Mouse (Mus musculus) left cerebral cortex, adult 11 months (tissue): ENCODE results near the gene Zmiz1.

Experiments used
- DNase-seq: peaks from one replicate; pipeline ENCODE4 v3.0.0; 2022; ENCODE audit warnings: low spot score

Zmiz1 gene

GRCm38 (mm10) chr14:25456666-25457433, 2.1 kb upstream of the Zmiz1 start:
- no peak for DNase-seq

- peak; percentile 86 for DNase-seq
Measured at GRCm38 (mm10) chr14:25457434-25457957, 1.5 kb upstream of the Zmiz1 start.

DNA sequence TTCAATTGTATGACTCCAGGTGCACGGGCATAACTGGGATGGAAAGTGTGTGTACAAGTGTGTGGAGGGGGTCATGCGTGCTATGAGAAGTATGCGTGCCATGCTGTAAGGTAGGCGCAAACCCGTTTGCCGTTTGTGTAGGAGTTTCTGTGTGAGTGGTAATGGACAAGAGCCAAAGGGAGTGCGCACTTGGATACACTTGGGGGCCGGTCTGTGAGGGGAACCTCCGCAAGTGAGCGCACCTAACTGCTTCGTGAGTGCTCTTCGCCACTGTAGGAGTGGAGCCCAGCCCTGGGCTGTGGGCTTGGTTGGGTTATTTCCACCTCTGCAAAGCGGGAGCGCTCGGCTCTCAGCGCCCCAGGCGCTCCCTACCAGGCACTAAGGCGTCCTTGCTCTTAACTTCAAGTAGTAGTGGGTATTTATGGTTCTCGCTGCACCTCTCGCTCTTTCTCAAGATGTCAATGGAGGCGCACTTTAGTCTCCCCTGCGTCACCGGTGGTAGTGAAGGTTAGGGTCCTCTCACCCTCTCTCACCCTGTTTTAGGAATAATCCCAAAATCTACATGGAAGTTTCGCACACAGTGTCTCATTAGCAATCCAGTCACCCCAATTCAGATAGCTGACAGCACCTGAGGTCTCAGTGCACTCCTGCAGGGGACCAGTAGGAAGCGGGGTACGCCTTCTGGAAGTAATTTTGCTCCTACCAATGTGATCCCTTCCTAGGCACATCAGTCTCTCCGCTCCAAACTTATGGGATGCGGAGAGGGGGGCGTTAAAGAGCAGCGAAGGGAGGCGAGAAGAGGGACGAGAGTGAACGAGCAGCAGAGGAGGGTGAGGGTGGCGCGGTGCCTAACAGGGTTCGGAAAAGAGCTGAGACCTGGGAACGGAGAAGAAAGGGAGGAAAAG, 622 bp upstream of the Zmiz1 start:
- DNase-seq: no peak

GRCm38 (mm10) chr14:25459394-25459997, 511 bp downstream of the Zmiz1 start:
- no peak for DNase-seq

DNA sequence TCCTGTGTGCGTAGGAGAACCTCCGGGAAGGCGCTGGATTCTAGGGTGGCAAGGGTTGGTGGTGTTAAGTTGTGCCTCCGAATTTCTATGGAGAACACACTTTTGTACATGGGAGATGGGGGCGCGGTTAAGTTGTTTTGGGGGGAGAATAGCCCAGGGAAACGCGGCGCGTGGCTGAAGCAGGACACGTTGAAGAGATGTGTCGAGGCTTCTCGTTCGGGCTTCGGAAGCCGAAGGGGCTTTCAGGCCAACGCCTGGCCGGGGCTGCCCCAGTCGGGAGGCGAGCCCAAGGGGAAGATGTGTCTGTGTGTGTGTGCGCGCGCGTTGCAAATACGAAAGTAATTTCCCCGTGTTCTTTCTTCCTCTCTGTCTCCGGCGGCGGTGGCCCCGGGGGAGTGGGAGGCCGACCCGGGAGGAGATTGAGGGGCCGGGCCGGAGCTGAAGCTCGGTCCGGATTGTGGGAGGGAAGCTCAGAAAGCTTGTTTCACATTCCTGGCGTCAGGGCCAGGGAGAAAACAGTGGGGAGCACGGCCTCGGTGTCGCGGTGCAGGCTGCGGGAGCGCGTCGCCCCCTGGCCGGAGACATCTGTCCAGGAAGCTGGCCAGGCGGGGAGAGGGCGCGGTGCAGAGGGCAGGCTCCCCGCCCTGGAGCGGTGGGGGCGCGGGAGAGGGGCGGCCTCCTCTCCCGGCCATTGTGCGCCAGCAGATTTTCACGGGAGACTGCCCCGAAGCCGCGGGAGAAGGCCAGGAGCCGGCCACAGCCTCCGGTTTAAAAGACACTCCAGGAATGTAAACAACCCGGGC, 1.2 kb downstream of the Zmiz1 start:
- no peak for DNase-seq

GRCm38 (mm10) chr14:25460801-25461675, 2.1 kb downstream of the Zmiz1 start:
- peak; percentile 54 for DNase-seq

DNA sequence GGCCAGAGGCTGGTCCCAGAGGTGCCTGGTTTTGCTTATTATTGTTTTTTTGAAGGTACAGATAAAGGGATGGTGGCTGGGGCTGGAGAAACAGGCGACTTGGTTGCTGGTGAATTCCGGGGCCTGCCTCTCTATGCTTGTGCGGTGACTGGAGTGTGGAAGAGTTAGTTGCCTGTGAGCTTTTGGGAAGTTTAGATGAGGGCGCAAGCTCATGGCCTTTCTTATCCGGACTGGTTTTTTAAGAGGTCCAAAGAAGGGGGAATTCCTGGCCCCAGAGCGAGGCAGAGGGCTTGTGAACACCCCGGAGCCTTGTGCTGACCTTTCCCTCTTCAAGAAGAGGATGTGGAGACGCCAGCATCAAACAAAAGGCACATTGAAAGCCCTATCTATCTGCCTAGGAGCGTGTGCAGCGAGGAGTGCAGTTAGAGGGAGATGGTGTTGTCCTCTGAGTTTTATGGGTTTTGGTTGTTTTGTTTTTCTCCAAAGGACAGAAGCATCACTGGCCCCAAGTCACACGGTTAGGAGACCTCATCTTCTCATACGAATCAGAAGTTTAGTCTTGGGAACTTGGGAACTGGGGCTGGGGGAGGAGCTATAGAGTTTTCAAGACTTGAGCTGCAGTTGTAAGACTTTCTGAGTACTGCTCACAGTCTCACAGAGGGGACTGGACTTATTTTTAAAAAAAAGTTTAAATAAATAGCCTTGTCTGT, 2.8 kb downstream of the Zmiz1 start:
- no peak for DNase-seq

DNA sequence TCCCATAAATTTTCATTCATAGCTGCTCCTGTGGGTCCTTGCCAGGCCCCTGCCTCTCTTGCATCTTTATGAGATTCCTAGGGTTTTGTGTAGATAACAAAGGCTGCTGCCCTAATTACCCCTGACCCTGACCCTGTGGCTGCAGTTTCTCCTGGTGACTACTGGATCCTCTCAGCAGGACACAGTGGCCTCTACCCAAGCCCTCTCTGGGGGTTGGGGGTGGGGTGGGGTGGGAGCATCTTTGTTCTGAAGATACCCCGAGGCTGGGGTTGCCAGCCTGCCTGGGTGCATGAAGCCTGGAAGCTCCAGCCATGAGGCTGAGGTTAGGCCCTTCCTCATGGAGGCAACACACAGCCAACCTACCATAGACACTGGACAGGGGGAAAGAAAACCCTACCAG, 4.0 kb downstream of the Zmiz1 start:
- no peak for DNase-seq

DNA sequence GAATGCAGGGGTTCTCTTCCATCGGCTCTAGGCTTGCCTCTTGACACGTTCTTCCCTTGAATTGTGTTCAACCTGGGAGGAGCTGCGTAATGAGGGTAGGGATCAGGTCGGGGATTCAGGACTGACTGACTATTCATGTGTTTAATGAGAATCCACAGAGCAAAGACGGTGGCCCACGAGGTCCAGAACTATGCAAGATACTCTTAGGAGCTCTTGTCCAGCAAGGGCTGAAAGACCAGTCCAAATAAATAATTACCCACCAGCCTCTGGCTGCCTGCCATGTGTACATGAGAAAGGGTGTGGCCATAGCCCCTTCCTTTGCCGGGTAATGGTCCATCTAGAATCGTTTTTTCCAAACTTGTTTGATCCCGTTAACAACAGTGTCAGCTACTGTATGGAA, 4.9 kb downstream of the Zmiz1 start:
- DNase-seq: no peak

GRCm38 (mm10) chr14:25464611-25465307, 5.8 kb downstream of the Zmiz1 start:
- DNase-seq: no peak

DNA sequence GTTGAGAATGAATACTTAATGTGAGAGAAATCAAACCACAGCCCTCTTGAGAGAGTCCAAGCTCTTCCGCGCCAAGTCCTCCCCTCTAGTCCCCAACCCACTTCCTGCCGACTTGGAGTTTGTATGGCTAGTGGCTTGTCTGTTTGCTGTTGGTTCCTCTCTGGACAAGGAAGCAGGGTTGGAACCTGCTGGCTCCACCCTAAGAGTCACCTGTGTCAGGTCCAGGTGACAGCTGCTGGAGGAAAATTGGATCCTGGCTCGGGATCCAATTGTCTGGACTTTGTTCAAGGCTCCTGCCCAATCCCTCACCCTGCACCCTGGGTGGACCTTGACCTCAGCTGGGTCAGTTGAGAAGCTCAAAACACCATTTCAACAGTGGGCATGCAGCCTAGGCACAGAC, 7.4 kb downstream of the Zmiz1 start:
- no peak for DNase-seq

- no peak for DNase-seq
Measured at GRCm38 (mm10) chr14:25467911-25468668, 9.1 kb downstream of the Zmiz1 start.

DNA sequence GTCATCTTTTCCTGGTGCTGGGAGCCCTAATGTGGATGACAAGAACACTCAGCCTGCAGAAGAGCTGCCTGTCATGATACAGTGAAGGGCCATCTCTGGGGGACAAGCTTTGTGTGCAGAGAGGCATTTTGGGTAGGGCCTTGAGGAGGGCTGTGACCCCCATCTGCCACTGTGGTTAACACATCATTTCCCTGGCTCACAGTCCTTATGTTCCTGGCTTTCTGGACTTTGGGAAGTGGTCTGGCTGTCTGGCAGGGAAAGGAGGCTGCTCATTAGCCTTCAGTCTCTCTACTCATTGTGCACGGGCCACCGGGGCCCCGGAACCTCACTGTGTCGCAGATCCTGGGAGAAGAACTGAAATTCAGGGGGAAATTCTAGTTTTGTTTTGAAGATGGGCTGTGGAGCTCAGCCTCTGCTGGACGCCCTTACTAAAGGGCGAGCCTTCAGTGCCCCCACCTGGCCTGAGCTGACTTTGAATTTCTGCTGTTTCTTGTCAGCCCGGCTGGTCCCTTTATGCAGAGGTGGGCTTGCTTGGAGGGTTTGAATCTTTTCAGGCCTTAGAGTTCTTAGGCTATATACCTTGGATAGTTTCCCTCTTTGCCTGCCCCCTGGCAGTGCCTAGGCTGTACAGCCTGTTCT, 10.0 kb downstream of the Zmiz1 start:
- no peak for DNase-seq

- no peak for DNase-seq
Measured at GRCm38 (mm10) chr14:25470224-25470805, 11.3 kb downstream of the Zmiz1 start.

GRCm38 (mm10) chr14:25471035-25471434, 12.1 kb downstream of the Zmiz1 start:
- no peak for DNase-seq

DNA sequence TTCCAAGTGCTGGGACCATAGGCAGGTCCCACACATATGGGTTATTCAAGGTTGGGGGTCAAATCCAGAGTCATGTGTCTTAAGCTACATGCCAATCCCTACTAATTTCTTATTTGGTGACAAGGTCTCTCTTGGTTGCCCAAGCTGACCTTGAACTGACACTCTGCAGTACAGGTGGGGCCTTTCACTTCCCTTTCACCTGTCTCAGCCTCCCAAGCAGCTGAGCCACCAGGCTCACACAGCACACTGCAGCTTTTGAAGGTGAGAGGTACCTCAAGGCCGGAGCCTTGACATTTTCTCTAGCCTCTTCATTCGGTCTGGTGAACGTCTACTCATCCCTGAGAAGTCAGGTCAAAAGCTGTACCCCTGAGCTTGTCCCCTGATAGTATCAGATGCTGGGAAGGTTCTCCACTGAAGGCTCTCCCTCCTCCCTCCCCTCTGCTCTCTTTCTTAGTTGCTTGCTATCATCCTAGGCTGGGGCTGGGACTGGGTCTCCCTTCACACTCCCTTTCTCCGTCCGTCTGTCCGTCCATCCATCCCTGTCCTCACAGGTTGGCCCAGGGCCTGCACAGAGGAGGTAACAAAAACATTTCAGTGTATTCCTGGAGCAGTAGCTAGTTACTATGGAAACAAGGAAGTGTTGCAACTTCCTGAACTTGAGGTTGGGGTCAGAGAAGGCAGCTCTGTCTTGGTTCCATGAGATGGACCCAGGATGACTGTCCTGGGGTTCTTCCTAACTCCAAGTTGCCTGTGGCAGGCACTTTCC, 13.3 kb downstream of the Zmiz1 start:
- no peak for DNase-seq
